Mouse (Mus musculus): ENCODE data around the gene Olfr1148.

The Olfr1148 gene

GRCm38 (mm10) chr2:87830233-87830632 lies at the start of gene Olfr1148:
Olfr1148 (plus strand) TSS chr2:87830533.
- DNase-seq: no peak

- DNase-seq: no peak
Measured at GRCm38 (mm10) chr2:87800292-87800691, 30.0 kb upstream of the Olfr1148 start, which contains the start of gene Olfr1143. Olfr1143 (plus strand) TSS chr2:87800592.

GRCm38 (mm10) chr2:87809522-87809921 lies 20.8 kb upstream of the Olfr1148 start, which contains the start of gene Olfr1145:
Olfr1145 (plus strand) TSS chr2:87809822.
- DNase-seq: no peak

- DNase-seq: no peak
Measured at GRCm38 (mm10) chr2:87843693-87844092, 13.4 kb downstream of the Olfr1148 start, which contains the start of gene Olfr1150-ps1. Olfr1150-ps1 (plus strand) TSS chr2:87843993.

GRCm38 (mm10) chr2:87855562-87855961 lies 25.2 kb downstream of the Olfr1148 start, which contains the start of gene Olfr1151:
Olfr1151 (plus strand) TSS chr2:87855862.
- DNase-seq: no peak

GRCm38 (mm10) chr2:87866192-87866591 lies 35.9 kb downstream of the Olfr1148 start, which contains the start of gene Olfr1152:
Olfr1152 (plus strand) TSS chr2:87866492.
- DNase-seq: no peak
